Mouse (Mus musculus): Measurements from ENCODE around the gene Pom121.

DNA sequence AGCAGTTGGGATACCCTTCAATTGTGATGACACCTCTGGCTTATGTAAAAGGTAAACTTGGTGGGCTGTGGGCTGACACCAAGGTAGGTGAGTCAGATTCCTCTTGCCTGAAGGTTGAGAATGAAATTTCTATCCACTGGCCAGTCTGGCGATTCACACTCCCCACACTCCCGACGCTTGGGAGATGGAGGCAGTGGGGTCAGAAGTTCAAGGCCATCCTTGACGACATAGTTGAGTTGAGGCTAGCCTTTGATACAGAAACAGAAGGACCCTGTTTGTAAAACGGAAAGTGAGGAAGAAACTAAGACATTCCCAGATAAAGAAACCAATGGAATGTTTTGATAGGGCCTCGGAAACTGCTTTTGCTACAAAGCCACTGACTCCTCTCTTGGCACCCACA, 5.0 kb upstream of the Pom121 start:
- TF ChIP-seq POLR2A (IDR thresholded peaks at IDR 0.05; ENCODE audit: borderline replicate concordance, insufficient read depth, low read length) (no peak), CTCF (IDR thresholded peaks at IDR 0.05; ENCODE audit: borderline replicate concordance, insufficient read depth, low read depth, low read length) (no peak)

Measured in cerebellum, adult 2 months (tissue).